Mouse (Mus musculus): Measurements from ENCODE around the gene Myo18a. TPM values are rescaled to one million over a fixed set of nuclear protein-coding genes. Genes with fewer than 3 reads are reported as not detected.

The Myo18a gene
- total and polyA plus RNA-seq, 2 experiments from 2014 or later, result 82.5 to 218 TPM

DNA sequence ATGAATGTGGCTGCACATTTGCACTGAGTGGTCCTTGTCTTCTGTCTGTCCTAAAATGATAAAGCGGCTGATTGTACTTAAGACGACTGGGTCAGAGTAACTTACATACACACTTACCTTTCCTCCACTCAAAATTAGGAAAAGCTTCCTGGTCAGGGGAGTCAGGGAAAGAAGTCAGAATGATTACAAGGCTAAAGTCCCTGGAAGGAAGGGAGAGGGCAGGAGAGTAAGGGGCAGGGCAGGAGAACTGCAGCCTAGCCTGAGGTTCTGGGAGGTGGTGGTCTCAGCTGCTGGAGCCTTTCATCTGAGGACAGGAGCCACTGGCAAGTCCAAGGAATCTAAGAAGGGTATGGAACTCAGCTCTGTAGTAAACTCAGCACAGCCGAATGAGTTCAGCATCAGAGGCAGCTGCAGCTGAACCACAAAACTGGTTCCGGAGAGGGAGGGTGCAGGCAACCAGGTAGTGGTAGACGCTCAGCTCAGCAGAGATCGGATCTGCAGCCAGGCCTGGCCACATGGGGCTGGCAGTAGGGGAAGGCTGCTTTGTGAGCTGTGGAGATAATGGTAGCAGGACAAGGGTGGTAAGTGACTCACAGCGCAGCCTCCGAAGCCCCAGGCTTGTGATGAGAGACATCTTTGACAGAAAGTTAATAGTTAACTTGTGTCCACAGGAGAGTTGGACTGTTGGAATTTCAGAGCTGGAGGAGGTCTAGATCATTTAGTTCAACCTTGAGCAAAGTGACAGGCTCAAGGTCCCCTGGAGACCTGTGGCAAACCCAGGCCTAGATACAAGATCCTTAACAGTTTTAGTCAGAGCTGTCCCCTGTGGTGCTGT lies 9.1 kb downstream of the Myo18a start:
- H3K9me3 ChIP-seq (replicated peaks; ENCODE audit: control insufficient read depth, low read length), result no peaks in the 10 kb centered on the region
- H3K4me3 ChIP-seq (ENCODE audit: low read depth, low read length), result no peak overlapping the region
- no peak for TF ChIP-seq EP300 (IDR thresholded peaks at IDR 0.05; ENCODE audit: low read depth)
- TF ChIP-seq CTCF (IDR thresholded peaks at IDR 0.05; ENCODE audit: low read depth), result no peak
- no peak overlapping the region for H3K4me2 ChIP-seq (ENCODE audit: low read depth, low read length)
- H3K27ac ChIP-seq (ENCODE audit: low read depth), result no peak overlapping the region
- no peak for ATAC-seq (ENCODE audit: insufficient read depth, low read depth)
- H3K27me3 ChIP-seq (ENCODE audit: control insufficient read depth, insufficient read depth, low read length), result no peaks in the 10 kb centered on the region
- DNase-seq (ENCODE audit: low spot score), result no peak
- 0 out of 2 replicates have a peak, but pooled peaks cover 10% of the 10 kb centered on the region for H3K4me1 ChIP-seq (ENCODE audit: control insufficient read depth, insufficient read depth)
- H3K36me3 ChIP-seq (replicated peaks; ENCODE audit: control insufficient read depth, insufficient read depth, low read length), result no peaks in the 10 kb centered on the region
- WGBS, result 58% methylated on average over 8 of the region's 8 CpGs
- no peak overlapping the region for H3K9ac ChIP-seq (replicated peaks; ENCODE audit: low read depth, low read length)

DNA sequence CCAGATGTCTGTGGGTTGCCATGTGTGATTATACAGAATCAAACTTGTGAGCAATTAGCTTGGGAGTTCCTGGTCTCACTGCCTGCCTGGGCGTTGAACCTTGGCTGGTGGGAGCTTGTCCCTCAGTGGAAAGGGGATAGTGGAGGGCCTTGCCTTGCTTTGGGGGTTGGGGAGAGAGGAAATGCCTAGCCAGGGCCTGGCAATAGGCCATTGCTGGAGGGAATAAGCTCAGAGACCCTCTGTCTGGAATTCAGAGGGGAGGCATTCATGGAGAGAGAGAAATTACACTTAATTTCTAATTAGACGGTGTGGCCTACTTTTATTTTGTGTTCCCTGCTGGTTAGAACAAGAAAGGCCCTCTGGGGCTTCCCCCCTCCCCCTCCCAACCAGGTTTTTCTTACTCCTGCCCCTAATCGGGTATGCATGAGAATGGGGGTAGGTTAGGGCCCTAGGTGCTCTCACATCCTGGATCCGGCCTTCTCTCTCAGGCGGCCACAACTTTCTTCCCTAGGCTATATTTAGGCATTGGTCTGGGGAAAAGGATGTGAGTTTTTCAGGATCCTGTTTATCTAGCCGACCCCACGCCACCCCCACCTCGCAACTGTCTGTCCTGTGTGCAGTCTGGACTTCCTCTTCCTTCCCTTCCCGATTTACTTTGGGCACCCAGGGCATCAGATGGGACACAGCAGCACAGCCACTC lies 12.8 kb downstream of the Myo18a start:
- H3K27me3 ChIP-seq (ENCODE audit: control insufficient read depth, insufficient read depth, low read length), result no peaks in the 10 kb centered on the region
- WGBS, result 36% methylated on average over 9 of the region's 9 CpGs
- H3K9ac ChIP-seq (replicated peaks; ENCODE audit: low read depth, low read length), result no peak overlapping the region
- TF ChIP-seq EP300 (IDR thresholded peaks at IDR 0.05; ENCODE audit: low read depth), result no peak
- no peak for TF ChIP-seq CTCF (IDR thresholded peaks at IDR 0.05; ENCODE audit: low read depth)
- H3K4me1 ChIP-seq (ENCODE audit: control insufficient read depth, insufficient read depth), result 0 out of 2 replicates have a peak, but pooled peaks cover 3% of the 10 kb centered on the region
- H3K9me3 ChIP-seq (replicated peaks; ENCODE audit: control insufficient read depth, low read length), result no peaks in the 10 kb centered on the region
- DNase-seq (ENCODE audit: low spot score) (no peak), ATAC-seq (ENCODE audit: insufficient read depth, low read depth) (no peak)
- no peak overlapping the region for H3K4me3 ChIP-seq (ENCODE audit: low read depth, low read length)
- H3K36me3 ChIP-seq (replicated peaks; ENCODE audit: control insufficient read depth, insufficient read depth, low read length), result peaks cover 16% of the 10 kb centered on the region; the same call in 1 of the 2 replicates
- no peak overlapping the region for H3K4me2 ChIP-seq (ENCODE audit: low read depth, low read length)
- H3K27ac ChIP-seq (ENCODE audit: low read depth), result peak overlapping the region; percentile 50

- Histone ChIP-seq H3K4me3 (ENCODE audit: low read depth, low read length) (no peak overlapping the region), H3K36me3 (replicated peaks; ENCODE audit: control insufficient read depth, insufficient read depth, low read length) (peaks cover 16% of the 10 kb centered on the region; the same call in 1 of the 2 replicates), H3K27me3 (ENCODE audit: control insufficient read depth, insufficient read depth, low read length) (no peaks in the 10 kb centered on the region), H3K4me1 (ENCODE audit: control insufficient read depth, insufficient read depth) (peaks cover 13% of the 10 kb centered on the region), H3K9ac (replicated peaks; ENCODE audit: low read depth, low read length) (no peak overlapping the region), H3K9me3 (replicated peaks; ENCODE audit: control insufficient read depth, low read length) (no peaks in the 10 kb centered on the region), H3K27ac (ENCODE audit: low read depth) (no peak overlapping the region), H3K4me2 (ENCODE audit: low read depth, low read length) (no peak overlapping the region)
- TF ChIP-seq CTCF (IDR thresholded peaks at IDR 0.05; ENCODE audit: low read depth), result no peak
- TF ChIP-seq EP300 (IDR thresholded peaks at IDR 0.05; ENCODE audit: low read depth), result no peak
- DNase-seq (ENCODE audit: low spot score) (no peak), ATAC-seq (ENCODE audit: insufficient read depth, low read depth) (no peak)
- whole genome bisulfite sequencing, result 92% methylated on average over 17 of the region's 17 CpGs
Observed at GRCm38 (mm10) chr11:77777436-77777835, 14.4 kb downstream of the Myo18a start.

DNA sequence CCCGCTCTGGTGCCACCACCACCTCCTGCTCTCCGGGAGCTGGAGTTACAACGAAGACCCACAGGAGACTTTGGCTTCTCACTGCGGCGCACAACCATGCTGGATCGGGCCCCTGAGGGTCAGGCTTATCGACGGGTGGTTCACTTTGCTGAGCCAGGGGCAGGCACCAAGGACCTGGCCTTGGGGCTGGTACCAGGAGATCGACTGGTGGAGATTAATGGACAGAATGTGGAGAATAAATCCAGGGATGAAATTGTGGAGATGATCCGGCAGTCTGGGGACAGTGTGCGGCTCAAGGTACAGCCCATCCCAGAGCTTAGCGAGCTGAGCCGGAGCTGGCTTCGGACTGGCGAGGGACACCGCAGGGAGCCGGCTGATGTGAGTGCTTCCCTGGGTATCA lies 14.9 kb downstream of the Myo18a start:
- Histone ChIP-seq H3K4me2 (ENCODE audit: low read depth, low read length) (no peak overlapping the region), H3K27me3 (ENCODE audit: control insufficient read depth, insufficient read depth, low read length) (no peaks in the 10 kb centered on the region), H3K4me3 (ENCODE audit: low read depth, low read length) (no peak overlapping the region), H3K9ac (replicated peaks; ENCODE audit: low read depth, low read length) (no peak overlapping the region), H3K9me3 (replicated peaks; ENCODE audit: control insufficient read depth, low read length) (no peaks in the 10 kb centered on the region), H3K27ac (ENCODE audit: low read depth) (no peak overlapping the region), H3K4me1 (ENCODE audit: control insufficient read depth, insufficient read depth) (peaks cover 14% of the 10 kb centered on the region), H3K36me3 (replicated peaks; ENCODE audit: control insufficient read depth, insufficient read depth, low read length) (peaks cover 16% of the 10 kb centered on the region; the same call in 1 of the 2 replicates)
- ATAC-seq (ENCODE audit: insufficient read depth, low read depth) (no peak), DNase-seq (ENCODE audit: low spot score) (no peak)
- 91% methylated on average over 17 of the region's 17 CpGs for WGBS
- TF ChIP-seq EP300 (IDR thresholded peaks at IDR 0.05; ENCODE audit: low read depth) (no peak), CTCF (IDR thresholded peaks at IDR 0.05; ENCODE audit: low read depth) (no peak)

DNA sequence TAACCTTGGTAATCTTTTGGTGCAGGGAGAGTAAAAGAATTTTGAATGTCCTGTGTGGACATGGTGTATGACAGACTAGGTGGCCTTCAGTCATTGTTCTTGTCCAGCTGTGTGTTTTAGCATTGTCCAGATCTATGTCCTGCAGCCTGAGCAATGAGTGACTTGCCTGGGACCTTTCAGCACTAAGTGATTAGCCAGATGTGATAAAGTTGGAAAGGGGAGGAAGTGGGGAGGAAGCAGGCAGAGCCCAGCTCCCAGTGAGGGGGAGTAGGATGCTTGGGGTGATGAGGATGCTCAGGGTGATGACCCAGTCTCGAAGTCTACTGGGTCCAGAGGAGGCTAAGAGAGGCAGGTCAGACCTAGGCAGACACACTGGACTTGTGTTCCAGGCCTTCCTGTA lies 16.2 kb downstream of the Myo18a start:
- Histone ChIP-seq H3K9ac (replicated peaks; ENCODE audit: low read depth, low read length) (no peak overlapping the region), H3K4me3 (ENCODE audit: low read depth, low read length) (no peak overlapping the region), H3K27me3 (ENCODE audit: control insufficient read depth, insufficient read depth, low read length) (no peaks in the 10 kb centered on the region), H3K27ac (ENCODE audit: low read depth) (peak overlapping the region; percentile 66), H3K9me3 (replicated peaks; ENCODE audit: control insufficient read depth, low read length) (no peaks in the 10 kb centered on the region), H3K36me3 (replicated peaks; ENCODE audit: control insufficient read depth, insufficient read depth, low read length) (peaks cover 16% of the 10 kb centered on the region; the same call in 1 of the 2 replicates), H3K4me1 (ENCODE audit: control insufficient read depth, insufficient read depth) (peaks cover 25% of the 10 kb centered on the region), H3K4me2 (ENCODE audit: low read depth, low read length) (no peak overlapping the region)
- WGBS, result 33% methylated on average over 1 of the region's 1 CpGs
- peak; percentile 54 for ATAC-seq (ENCODE audit: insufficient read depth, low read depth)
- TF ChIP-seq CTCF (IDR thresholded peaks at IDR 0.05; ENCODE audit: low read depth), result no peak
- TF ChIP-seq EP300 (IDR thresholded peaks at IDR 0.05; ENCODE audit: low read depth), result 0 out of 2 replicates have a peak, but pooled peaks have one; percentile 64
- DNase-seq (ENCODE audit: low spot score), result no peak

Data from heart, postnatal 0 days (tissue).